Mouse (Mus musculus) cerebellum, adult 18-20 months (tissue): ENCODE measurements around the gene Cd69.

Source experiments
- DNase-seq, 2 experiments: peaks; one replicate each; pipeline ENCODE4 v3.0.0; 2021

The Cd69 gene

DNA sequence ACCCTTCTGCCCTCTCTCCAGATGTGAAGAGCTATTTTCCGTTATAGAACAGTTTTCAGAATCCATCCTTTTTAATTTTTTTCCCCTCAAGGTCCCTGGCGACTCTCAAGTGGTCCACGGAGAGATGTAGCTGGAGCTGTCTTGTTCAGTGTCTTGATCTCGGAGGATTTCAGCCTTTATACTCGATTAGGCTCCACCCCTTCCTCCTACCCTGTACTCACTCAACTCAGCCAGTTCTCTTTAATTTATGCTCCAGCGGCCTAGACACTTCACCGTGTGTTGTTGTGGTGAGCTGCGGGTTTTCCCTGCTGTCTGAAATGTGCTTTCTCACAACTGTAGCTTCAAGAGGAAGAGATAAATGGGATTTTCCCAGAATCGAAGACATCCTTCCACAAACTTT lies at the start of gene Cd69:
TSS of gene Cd69 (minus strand) at position 217 of the 400 bp plus-strand sequence.
- no peak for DNase-seq

DNA sequence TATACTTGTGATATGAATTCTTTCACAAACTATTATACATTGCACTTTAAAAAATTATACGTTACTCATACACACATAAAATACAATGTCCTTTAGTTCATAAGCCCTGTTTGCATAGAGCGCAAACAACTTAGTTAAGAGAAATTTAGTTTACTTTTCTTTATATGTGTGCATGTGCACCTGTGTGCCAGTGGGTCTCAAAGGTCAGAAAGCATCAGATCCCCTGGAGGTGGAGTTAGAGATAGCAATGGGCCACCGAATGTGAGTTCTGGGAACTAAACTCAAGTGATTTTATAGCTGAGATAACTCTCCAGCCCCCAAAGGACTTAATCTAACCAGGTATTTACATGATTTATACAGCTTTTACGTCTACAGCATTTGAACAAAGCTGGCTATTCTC lies 44.1 kb upstream of the Cd69 start:
- DNase-seq = no peak

DNA sequence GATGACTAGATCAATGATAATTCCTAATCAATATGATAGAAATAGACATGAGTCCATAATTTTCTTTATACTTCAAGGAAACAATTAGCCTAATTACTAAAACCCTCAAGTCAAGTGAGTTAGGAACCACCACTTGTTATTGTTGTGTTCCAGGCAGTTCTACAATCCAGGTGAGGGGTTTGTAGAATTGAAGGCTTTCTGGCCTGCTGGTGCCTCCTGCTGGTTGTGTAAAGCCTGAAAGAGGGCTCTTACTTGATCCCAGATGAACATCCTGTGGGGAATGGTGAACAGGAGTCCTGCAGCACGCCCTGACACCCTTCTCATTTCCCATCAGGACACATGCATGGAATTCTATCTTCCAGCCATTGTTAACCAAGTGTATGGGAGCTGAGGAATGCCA lies 43.2 kb upstream of the Cd69 start:
- DNase-seq = no peak

DNA sequence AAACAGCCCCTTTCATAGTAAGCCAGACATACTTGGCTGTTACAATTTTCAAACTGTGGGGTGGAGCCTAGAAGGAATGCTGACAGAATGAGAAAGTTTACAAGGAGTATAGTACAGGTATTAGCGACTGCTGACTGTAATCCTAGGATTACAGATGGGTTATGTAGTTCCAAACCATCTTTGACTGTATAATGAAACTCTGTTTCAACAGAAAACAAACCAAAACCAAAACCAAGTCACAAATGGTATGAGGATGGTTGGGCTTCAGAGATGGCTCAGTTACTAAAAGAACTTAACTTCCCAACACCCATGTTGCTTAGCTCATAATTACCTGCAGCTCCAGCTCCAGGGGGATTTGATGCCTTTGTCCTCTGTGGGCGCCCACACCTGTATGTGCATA lies 41.2 kb upstream of the Cd69 start:
- no peak for DNase-seq

DNA sequence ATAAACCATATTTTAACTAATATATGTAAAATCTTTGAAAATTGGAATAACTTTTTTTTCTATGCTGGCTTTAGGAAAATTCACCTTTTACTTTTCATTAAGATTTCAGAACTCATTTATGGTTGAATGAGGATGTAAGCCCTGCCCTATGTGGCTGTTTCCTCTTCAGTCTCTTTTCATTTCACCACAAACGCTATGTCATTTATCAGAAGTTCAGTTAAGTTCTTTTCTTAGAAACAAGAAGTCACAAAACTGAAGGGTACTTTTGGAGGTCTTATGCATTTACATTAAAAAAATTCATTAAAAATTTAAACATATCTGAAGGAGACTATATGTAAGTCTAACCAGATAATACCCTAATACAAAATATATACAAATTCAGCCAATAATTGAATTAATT lies 40.5 kb upstream of the Cd69 start:
- no peak for DNase-seq

DNA sequence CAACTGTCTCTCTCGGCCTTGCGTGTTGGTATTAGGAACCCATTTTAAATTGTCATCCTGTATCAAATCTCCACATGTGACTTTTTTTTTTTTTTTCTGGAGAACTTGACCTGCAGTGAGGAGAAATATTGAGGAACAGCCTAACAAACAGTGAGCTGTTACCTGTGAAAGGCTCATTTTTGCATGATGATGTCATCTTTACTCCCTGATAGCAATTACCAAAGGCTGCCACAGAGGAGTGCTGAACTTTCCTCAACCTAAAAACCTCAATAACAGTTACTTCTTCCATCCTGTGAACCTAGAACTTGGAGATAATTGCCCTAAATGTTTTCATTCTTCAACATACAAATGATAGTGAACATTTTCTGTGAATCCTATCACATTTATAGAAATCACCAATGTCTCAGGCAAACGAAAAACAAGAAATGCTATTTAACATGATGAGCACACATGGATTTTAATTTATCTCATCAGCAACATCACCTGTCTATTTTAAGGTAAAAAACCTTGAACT lies 39.5 kb upstream of the Cd69 start:
- DNase-seq = no peak

DNA sequence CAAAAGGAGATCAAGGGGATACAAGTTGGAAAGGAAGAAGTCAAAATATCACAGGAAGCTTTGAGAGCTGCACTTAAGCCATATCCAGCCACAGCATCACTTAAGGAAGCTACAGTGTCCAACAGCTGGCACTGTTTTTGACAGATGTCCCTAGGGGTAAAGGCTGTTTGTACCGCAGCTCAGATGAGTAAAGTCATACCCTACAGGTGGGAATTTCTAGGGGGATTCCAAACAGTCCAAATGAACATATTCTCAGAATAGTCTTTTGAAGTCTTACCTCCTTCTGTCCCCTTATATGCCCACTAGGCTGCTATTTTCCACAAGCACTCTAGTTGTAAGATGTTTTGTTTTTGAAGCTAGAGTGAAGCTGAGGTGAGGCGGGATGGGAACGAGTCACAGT lies 37.3 kb upstream of the Cd69 start:
- DNase-seq = no peak

DNA sequence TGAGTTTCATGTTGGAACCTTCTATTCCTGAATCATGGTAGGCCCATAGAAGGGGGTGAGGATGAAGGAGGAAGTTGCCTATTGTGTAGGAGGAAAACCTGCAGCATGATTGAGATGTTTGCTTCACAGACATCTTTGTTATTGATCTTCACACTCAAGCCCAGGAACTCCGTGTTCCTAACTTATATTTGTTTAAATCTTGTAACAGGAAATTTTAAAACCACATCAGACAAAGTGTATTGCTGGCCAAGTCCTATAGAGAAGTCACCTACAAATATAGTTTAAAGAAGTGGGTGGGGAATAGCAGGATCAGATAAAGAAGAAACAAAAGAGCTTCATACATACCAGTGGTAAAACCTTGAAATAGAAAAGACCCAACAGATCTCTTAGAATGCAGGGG lies 28.9 kb upstream of the Cd69 start:
- no peak for DNase-seq

DNA sequence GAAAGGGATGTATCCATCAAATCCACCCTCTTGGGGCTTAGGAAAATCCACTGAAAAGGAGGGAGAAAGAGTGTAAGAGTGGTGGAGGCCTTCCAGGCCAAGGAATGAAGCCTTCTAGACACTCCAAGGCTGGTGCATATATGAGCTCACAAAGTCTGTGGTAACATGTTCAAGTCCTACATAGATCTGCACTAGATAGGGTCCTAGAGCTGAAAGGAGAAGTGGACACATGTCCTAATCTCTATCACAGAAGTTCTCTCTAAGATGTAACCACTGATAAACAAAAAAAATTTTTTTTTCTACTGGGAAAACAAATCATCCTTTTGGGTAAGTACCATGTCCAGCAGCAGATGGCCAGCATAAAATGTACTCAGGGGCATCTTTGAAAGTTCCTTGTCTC lies 13.5 kb upstream of the Cd69 start:
- DNase-seq = no peak

DNA sequence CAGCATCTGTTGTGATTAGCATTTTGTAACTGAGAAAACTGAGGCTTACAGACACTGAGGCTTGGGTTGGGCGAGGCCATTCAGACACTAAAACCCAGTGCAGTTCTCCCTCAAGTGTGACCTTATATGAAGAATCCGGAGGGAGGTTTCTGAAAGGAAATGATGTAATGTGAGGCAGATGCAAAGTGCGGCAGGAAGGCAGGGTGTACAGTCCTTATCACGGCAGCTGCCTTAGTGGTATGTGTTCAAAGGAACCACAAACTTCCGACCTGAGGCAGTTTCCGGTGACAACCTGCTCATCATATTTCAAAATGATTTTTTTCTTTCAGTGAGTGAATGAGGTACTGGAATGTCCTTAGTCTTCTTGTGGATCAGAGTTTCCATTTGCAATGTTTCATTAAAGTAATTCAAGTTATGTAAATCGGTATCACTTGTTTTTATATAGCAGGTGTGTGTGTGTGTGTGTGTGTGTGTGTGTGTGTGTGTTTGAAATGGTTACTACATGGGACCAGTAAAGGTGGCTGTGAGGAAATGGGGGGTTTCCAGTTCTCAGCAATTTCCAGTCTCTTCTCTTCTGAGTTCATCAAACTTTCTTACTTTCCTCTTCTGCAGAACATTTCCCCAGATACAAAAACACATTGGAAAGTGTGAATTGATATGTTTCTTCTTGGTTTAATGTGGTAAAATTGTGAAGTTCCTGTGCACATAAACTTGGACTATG lies 9.3 kb upstream of the Cd69 start:
- no peak for DNase-seq

DNA sequence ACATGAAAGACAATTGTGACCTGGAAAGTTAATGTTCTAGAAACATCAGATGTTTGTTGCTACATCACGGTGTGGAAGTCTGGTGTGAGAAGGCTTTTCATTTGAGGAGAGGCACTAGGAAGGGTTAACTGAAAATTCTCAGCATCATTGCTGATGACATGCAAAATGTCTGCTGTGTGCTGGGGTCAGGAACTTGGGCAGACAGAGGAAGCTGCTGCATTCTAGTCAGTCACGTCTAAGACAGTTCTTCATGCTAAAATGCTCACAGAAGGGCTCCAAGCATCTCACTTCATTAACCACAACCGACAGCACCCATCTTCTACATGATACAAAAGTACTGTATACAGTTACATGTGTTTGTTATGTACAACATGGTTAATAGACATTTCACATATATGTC lies 8.0 kb upstream of the Cd69 start:
- no peak for DNase-seq

DNA sequence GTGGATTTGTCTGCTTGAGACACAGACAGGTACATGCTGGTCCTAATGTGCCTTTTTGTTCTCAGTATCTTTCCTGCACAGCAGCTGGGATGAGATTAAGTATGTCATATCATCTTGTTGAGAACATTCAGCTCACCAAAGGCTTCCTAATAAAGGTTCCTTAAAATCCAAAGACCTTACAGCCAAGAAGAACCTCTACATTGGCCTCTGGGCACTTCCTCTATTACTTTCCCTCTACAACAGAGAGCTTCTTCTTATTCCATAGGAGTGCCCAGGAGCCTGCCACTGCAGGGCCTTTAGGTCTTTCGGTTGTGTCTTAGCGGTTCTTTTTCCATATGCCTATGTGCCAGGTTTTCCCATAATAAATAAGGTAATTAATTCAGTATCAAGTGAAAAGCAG lies 1.2 kb upstream of the Cd69 start:
- DNase-seq = no peak

DNA sequence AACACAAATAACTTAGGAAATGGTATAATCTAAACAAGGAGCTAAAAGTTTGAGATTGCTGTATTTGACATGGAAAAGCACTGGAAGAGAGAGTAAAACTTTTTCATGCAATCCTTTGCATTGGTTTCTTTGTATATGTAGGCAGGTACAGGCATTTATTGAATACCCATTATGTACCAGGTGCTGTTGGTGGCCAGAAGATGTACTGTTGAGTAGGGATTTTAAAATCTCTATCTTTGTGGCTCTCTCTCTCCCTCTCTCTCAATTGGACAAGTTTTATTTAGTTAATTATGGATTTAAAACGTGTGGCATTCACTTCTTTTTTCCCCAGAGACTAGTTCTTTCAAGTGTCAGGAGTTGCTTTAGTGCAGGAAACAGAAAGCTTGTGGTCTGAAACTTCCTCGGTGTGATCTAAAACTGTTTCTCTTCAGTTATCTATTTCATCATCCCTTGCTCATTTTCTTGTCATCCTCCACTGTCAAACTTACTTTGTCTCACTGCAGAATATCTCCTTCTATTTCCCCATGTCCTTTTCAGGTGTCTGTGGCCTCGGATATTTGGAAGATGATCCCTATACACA lies 478 bp upstream of the Cd69 start:
- no peak for DNase-seq

DNA sequence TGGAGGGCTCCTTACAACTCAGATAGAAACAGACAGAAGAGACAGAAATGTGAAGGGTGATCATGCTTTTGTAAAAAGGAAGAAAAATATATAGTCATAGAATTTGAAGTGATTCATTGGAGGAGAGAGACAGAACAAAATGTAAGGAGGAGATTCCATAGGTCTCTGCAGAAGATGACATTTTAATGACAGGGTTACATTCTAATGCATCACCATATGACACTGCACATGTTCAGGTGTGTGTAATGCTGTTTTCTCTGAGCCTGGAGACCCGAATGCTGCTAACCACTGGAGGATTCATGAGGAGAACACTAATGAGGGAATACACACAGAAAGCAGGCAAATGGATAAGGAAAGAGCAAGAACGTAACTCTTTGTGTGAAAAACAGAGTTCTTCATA lies 760 bp downstream of the Cd69 start:
- no peak for DNase-seq

DNA sequence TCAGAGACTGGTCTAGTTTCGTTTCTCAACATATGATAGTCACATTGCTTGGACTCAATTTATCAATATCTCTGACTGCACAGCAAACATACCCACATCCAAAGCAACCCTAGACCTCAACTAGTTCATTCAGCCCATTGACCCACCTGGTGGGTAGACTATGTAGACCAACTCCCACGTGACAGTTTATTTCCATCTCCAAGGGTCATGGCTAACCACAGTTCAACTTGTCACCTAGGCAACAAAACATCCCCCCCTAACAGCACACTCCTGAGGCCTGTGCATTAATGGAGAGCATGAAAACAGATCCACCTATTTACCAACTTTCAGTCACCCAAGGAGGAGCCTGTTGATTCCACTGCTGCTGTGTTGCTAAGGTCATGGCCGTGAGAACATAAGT lies 1.6 kb downstream of the Cd69 start:
- no peak for DNase-seq

DNA sequence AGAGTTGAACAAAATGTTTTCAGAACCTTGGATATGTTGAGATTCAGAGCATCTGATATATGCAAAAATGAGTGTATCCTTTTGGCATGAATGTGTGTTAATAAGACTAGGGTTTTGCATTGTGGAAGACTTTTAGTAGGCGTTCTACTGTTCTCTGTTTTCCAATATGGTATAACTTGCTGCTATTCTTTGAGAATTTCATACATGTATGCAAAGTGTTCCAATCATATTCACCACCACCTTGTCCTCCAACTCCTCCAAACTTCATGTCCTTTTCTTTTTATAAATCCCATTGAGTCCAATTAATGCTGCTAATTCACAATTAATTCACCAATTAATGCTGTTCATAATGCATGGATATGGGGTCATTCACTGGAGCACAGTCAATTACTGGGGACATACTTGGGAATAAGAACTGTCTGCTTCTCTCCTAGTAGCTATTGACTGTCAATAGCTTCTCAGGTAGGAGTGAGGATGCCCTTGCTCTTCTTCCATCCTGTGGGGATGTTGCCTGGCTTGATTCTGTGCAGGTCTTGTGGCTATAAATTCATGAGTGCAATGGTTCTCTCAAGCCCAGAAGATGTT lies 8.7 kb downstream of the Cd69 start:
- DNase-seq = no peak

DNA sequence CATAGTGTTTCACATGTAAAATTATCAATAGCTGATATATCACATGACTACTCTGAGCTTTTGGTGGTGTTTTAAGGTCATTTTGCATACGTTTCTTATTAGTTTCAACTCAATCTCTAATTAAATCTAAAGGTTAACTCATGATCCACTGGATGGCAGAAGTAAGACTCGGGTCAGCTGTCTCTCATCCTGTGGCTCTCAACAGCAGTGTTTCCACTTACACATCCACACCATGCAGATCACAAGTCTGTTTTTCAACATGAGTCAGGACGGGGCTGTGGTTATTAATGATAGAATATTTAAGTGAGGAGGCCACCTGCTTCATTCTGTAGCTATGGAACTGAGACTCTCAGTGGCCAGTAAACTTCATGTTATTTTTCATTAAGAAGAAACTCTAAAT lies 9.4 kb downstream of the Cd69 start:
- DNase-seq = no peak

DNA sequence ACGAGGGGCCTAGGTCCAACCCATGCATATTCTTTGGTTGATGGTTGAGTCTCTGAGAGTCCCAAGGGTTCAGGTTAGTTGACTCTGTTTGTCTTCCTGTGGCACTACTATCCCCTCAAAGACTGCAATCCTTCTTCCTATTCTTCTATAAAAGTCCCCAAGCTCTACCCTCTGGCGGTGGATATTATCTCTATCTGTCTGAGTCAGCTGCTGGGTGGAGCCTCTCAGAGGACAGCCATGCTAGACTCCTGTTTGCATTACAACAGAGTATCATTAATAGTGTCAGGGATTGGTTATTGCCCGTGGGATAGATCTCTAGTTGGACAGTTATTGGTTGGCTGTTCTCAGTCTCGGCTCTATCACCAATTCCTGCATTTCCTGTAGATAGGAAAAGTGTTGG lies 14.3 kb downstream of the Cd69 start:
- DNase-seq = no peak

DNA sequence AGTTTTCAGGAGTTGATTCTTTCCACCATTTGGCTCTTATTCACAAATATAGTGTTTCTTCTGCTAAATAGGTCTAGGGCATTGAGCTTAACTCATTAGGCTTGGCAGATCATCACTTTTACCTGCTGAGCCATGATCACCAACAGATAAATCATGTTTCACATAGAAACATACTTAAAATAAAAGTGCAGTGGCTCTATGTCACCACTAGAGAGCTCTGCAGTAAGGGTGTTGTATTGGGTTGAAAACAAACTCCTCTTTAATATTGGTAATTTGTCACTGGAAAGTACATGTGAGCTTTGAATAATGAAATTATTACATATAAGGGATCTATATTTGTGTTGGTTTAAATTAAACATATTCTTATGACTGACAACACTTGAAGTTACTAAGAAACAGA lies 15.2 kb downstream of the Cd69 start:
- no peak for DNase-seq

DNA sequence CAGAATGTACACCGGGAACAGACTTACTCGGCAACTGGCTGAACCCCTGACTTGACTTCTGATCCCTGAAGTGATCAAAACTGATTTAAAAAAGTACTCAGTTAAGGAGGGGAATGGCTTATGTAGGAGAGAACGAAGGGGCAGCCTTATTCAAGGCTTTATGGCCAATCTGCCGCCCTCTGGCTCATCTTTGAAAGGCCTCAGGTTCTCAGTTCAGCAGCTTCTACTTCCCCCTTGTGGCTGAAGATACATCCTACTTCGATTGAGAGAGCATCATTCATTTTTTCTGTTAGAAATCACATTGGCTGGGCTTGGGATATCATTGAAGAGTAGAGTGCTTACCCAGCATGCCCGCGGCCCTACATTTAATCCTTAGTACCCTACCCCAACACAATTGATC lies 19.2 kb downstream of the Cd69 start:
- DNase-seq = no peak

DNA sequence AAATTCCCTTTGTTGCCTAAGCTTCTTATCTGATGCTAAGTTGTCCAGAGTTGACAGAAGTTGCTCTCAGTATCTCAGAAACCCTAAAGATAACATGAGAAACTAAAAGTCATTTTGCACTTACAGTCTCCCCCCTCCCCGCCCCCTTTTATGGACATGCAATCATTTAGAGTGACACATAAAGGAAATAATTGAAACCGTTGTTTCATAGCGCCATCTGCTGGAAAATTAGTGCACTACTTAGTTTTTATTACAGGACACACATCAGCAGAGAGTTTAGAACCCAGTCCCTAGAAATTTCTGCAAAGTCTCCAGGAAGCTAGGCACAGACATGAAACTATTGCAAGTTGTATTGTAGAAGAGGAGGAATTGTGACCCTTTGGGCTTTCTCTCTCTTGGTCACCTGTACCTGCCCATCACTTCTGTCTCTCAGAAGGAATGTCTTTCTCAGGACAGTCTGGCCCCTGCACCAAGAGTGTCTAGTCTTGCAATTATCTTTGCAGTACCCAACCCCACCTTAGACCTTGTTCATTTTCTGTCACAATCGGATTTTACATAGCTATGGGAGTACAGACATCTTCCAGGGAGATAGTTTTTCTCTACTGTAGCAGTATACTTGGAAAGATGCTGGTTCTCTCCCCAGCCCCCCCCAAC lies 20.2 kb downstream of the Cd69 start:
- DNase-seq = no peak

DNA sequence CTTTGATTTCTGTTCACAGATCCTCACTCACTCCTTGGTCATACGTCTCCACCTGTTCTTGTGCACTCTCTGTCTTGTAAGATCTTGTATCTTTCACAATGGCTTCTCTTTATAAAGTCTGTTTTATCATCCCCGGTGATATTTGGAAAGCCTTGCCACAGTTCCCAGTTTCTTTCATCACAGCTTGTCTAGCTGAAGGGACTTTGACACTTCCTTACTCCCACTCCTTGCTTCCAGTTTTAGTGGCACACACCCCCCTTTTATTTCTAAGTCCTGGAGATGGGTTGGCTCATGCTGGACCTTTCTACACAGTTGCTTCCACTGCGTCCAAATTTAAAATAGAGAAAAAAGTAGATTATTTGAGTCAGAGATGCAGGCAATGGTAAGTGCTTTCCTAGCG lies 20.9 kb downstream of the Cd69 start:
- no peak for DNase-seq

DNA sequence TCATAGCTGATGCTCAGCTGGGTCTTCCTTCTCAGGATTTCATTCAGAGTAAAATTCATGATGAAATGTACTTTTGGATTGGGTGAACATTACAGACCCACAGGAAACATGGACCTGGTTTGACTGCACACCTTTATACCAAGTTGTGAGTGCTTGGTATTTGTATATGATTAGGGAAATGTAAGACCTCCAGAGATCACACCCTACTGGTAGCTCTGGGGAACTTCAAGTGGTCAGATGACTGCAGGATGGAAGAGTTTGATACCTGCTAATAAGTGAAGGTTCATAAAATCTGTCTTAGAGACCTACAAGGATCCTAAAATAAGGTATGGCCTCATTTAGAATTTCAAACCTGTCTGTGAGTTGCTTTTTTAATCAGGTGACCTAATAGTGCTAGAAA lies 27.0 kb downstream of the Cd69 start:
- no peak for DNase-seq

DNA sequence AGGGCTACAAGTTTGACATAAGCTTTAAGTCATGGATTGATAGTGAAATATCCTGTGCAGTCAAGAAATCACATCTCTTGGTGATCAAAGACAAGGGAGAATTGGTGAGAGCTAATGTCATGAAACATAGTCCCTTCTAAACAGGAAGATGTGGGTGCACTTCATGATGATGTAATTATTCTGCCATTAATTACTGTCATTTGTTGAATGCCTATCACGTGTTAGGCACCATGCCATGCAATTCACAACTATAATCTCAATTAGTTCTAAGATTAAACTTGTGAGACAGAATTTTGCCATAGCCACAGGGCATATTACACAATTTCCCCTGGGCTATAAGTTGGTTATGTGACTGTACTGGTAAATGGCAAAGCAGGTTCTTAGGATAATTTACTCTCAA lies 28.2 kb downstream of the Cd69 start:
- DNase-seq = no peak
